Comparison of ENCODE assay signal across 23 mouse cellular contexts in genomic region chr8:47528094-47528493, GRCm38 (mm10). TPM values are rescaled to one million over a fixed set of nuclear protein-coding genes. Genes with fewer than 3 reads are reported as not detected.
DNase-seq lines count a peak whose midpoint lies in the region; ATAC-seq and TF ChIP-seq lines count a peak whose summit lies in the region.
"Had no signal": no experiment of that assay in that cellular context is flagged by ENCODE, and none has a peak within 500 bp of the region (broad histone marks: within the 10 kb centered on the region; RNA-seq: fewer than 3 reads in every experiment).

No protein-coding gene starts in this region.

- H3K9ac ChIP-seq in liver, embryonic 12.5 days: no peak overlapping the region
- no peak overlapping the region for H3K9ac ChIP-seq in MEL (ENCODE audit: control insufficient read depth, low read depth, low read length, poor library complexity, severe bottlenecking)
- H3K9ac ChIP-seq: embryonic facial prominence, embryonic 12.5 days; forebrain, embryonic 13.5 days; forebrain, embryonic 15.5 days; forebrain, postnatal 0 days had no signal

- ATAC-seq in liver, embryonic 12.5 days: peak; percentile 44; the same call in 1 of the 2 replicates
- peak; percentile 62 for ATAC-seq in megakaryocyte-erythroid progenitor cell, adult 5-6 weeks (replicated peaks; ENCODE audit: low FRiP score, low TSS enrichment, poor library complexity, severe bottlenecking)
- ATAC-seq: activated CD4-positive, CD25-positive, alpha-beta regulatory T cell, adult 4 months; CD4-positive, CD25-positive, alpha-beta regulatory T cell, adult 4 months; forebrain, embryonic 13.5 days; forebrain, embryonic 15.5 days; forebrain, postnatal 0 days had no signal

- 76% methylated on average over 1 of the region's 1 CpGs for WGBS in liver, embryonic 12.5 days (ENCODE audit: insufficient replicate concordance)

- peaks cover 67% of the 10 kb centered on the region for H3K36me3 ChIP-seq in liver, embryonic 12.5 days
- H3K36me3 ChIP-seq in MEL (ENCODE audit: control insufficient read depth in 1 of 2, insufficient read depth in 2 of 2, low read length in 2 of 2): peaks cover 19 to 28% of the 10 kb centered on the region in 2 experiments

- no peak for TF ChIP-seq POLR2A in MEL (IDR thresholded peaks at IDR 0.05; ENCODE audit: control insufficient read depth in 1 of 2, insufficient read depth in 1 of 2, low read depth in 1 of 2, low read length in 2 of 2, poor library complexity in 1 of 2)

- H3K4me2 ChIP-seq in liver, embryonic 12.5 days: no peak overlapping the region
- H3K4me2 ChIP-seq: embryonic facial prominence, embryonic 12.5 days; forebrain, embryonic 13.5 days; forebrain, embryonic 15.5 days had no signal

- H3K9me3 ChIP-seq in liver, embryonic 12.5 days (replicated peaks): no peaks in the 10 kb centered on the region
- H3K9me3 ChIP-seq in MEL (replicated peaks; ENCODE audit: insufficient read depth, low read length): no peaks in the 10 kb centered on the region
- H3K9me3 ChIP-seq: embryonic facial prominence, embryonic 10.5 days; embryonic facial prominence, embryonic 12.5 days; forebrain, embryonic 13.5 days; forebrain, embryonic 15.5 days; G1E had no signal

- H3K4me1 ChIP-seq in liver, embryonic 12.5 days: peaks cover 20% of the 10 kb centered on the region
- peaks cover 2 to 12% of the 10 kb centered on the region in 2 experiments for H3K4me1 ChIP-seq in MEL (ENCODE audit: control insufficient read depth in 1 of 2, insufficient read depth in 2 of 2, low read length in 2 of 2)

- H3K4me3 ChIP-seq in liver, embryonic 12.5 days: no peak overlapping the region
- H3K4me3 ChIP-seq in MEL (ENCODE audit: control insufficient read depth in 1 of 2, insufficient read depth in 1 of 2, low read depth in 2 of 2, low read length in 2 of 2): no peak overlapping the region
- H3K4me3 ChIP-seq: embryonic facial prominence, embryonic 10.5 days; embryonic facial prominence, embryonic 12.5 days; forebrain, embryonic 13.5 days; forebrain, embryonic 15.5 days had no signal

- TF ChIP-seq RAD21 in MEL (IDR thresholded peaks at IDR 0.05; ENCODE audit: low read depth, low read length): no peak

- no peaks in the 10 kb centered on the region for H3K27me3 ChIP-seq in liver, embryonic 12.5 days (replicated peaks)
- H3K27me3 ChIP-seq in MEL (ENCODE audit: control insufficient read depth in 1 of 2, insufficient read depth in 2 of 2, low read length in 2 of 2): no peaks in the 10 kb centered on the region
- H3K27me3 ChIP-seq: CH12.LX; embryonic facial prominence, embryonic 12.5 days; forebrain, embryonic 13.5 days; forebrain, embryonic 15.5 days had no signal

- H3K27ac ChIP-seq in liver, embryonic 12.5 days: no peak overlapping the region
- H3K27ac ChIP-seq in MEL (ENCODE audit: control insufficient read depth, low read depth, low read length): no peak overlapping the region; the same call in 1 of the 2 replicates
- H3K27ac ChIP-seq: embryonic facial prominence, embryonic 10.5 days; embryonic facial prominence, embryonic 12.5 days; forebrain, embryonic 13.5 days; forebrain, embryonic 15.5 days had no signal

- no peak for TF ChIP-seq EP300 in MEL (IDR thresholded peaks at IDR 0.05; ENCODE audit: low read depth in 1 of 2, low read length in 2 of 2)

- no peak for TF ChIP-seq CTCF in MEL (IDR thresholded peaks at IDR 0.05 in 2 of 3, conservative IDR thresholded peaks at IDR 0.05 in 1 of 3; ENCODE audit: control insufficient read depth in 1 of 3, insufficient read depth in 1 of 3, low read depth in 2 of 3, low read length in 3 of 3, poor library complexity in 1 of 3, severe bottlenecking in 1 of 3)

- peaks cover 11% of the 10 kb centered on the region for H3K79me2 ChIP-seq in MEL (ENCODE audit: control insufficient read depth, insufficient read depth, low read length, poor library complexity)

- DNase-seq in liver: no peak
- peak; percentile 18 for DNase-seq in MEL (ENCODE audit: low read depth, low spot score)
- DNase-seq in heart, postnatal 4 days: no peak
- DNase-seq: adrenal gland, adult 8-10 months; adrenal gland, postnatal 14 days; adrenal gland, postnatal 36 days; B cell, adult 2 months; cerebellum, adult 11-12 months; cerebellum, adult 2 months; cerebellum, adult 9-10 months; cerebellum, postnatal 10 days; cerebellum, postnatal 25 days; forebrain, postnatal 0 days had no signal

TF ChIP-seq in MEL, 35 proteins besides CTCF, POLR2A, EP300 and RAD21:
- TF ChIP-seq NRF1 (IDR thresholded peaks at IDR 0.05; ENCODE audit: insufficient read depth, low read depth, low read length, poor library complexity, severe bottlenecking) (no peak), ZKSCAN1 (IDR thresholded peaks at IDR 0.05; ENCODE audit: low read depth, low read length) (no peak), ETS1 (IDR thresholded peaks at IDR 0.05; ENCODE audit: low read depth, low read length) (0 out of 2 replicates have a peak, but pooled peaks have one; percentile 14), TAL1 (IDR thresholded peaks at IDR 0.05; ENCODE audit: low read length) (no peak)

RNA-seq across cellular contexts. Expression of gene Trappc11, which starts 5.2 kb away (rescaled TPM):
- 22.6 and 23.9 TPM in 2 replicates for polyA plus RNA-seq in liver, embryonic 12.5 days (2016; fragmentation: Nextera tagmentation; extraction: Ambion mirVana)
- total RNA-seq in MEL (2012; rRNA removed): 22.8 and 22.9 TPM in 2 replicates
- 10 to 100 TPM in 1 of 2 experiments, not detected in 1; 30.1 TPM for polyA plus RNA-seq in MEL (2012; ENCODE audit: insufficient read depth in 1 of 2, insufficient read length in 2 of 2, low read depth in 1 of 2, low replicate concordance in 2 of 2, missing spikeins in 1 of 2)
- 23.8 and 34.0 TPM in 2 replicates for total RNA-seq in megakaryocyte-erythroid progenitor cell, adult 5-6 weeks (2014; fragmentation: Nextera tagmentation)
- 33.0 and 42.8 TPM in 2 replicates for total RNA-seq in megakaryocyte-erythroid progenitor cell, adult 5-6 weeks (2017)
- 10 to 100 TPM; 21.6 to 22.4 TPM for total RNA-seq in heart, postnatal 4 days (2021)

RNA-seq across cellular contexts. Expression of gene Rwdd4a, which starts 5.4 kb away (rescaled TPM):
- polyA plus RNA-seq in liver, embryonic 12.5 days (2016; fragmentation: Nextera tagmentation; extraction: Ambion mirVana): 35.0 and 36.3 TPM in 2 replicates
- 39.0 and 47.2 TPM in 2 replicates for total RNA-seq in MEL (2012; rRNA removed)
- 10 to 100 TPM in 1 of 2 experiments, not detected in 1; 64.0 TPM for polyA plus RNA-seq in MEL (2012; ENCODE audit: insufficient read depth in 1 of 2, insufficient read length in 2 of 2, low read depth in 1 of 2, low replicate concordance in 2 of 2, missing spikeins in 1 of 2)
- 39.0 and 57.0 TPM in 2 replicates for total RNA-seq in megakaryocyte-erythroid progenitor cell, adult 5-6 weeks (2014; fragmentation: Nextera tagmentation)
- 29.7 and 52.0 TPM in 2 replicates for total RNA-seq in megakaryocyte-erythroid progenitor cell, adult 5-6 weeks (2017)
- total RNA-seq in heart, postnatal 4 days (2021): 10 to 100 TPM; 45.6 to 49.7 TPM
